Mouse (Mus musculus) small intestine, adult 2 months (tissue): Measurements from ENCODE around the gene Asns.

Experiments used
- CTCF ChIP-seq: fragments of 200-500 bp; IDR thresholded peaks from 2 replicates; pipeline ENCODE4 v1.5.1; 2012; ENCODE audit warnings: low read depth, mild to moderate bottlenecking, control low read depth, inconsistent platforms, low read length, moderate library complexity, mixed read lengths; ENCODE audit not compliant: insufficient replicate concordance, insufficient read length; ENCODE audit errors: extremely low read depth
- POLR2A ChIP-seq: fragments of 200-500 bp; IDR thresholded peaks from 2 replicates; pipeline ENCODE4 v1.6.1; 2012; ENCODE audit warnings: low read depth, mild to moderate bottlenecking, control low read depth, inconsistent platforms, low read length, moderate library complexity

DNA sequence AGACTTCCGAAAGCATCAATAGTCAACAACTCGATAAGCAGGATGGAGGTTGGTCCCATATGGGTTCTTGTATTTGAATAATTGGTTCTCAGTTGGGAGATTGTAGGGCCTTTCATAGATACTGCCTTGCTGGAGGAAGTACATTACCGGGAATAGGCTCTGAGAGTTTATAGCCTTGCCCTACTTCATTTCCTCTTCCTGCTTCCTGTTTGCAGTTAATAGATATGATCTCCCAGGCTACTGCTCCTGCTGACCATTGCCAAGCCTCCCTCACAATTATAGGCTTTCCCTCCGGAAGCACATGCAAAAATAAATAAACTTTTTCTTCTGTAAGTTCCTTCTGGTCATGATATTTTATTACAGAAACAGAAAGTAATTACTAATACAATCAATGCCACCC is 31.6 kb downstream of the Asns start:
- TF ChIP-seq CTCF (no peak), POLR2A (no peak)
